Mouse (Mus musculus): ENCODE results near the gene Abcg1. TPM values are rescaled to one million over a fixed set of nuclear protein-coding genes. Genes with fewer than 3 reads are reported as not detected.

The Abcg1 gene
- total and polyA plus RNA-seq, 3 experiments: 2.2 to 4.6 (median 2.2) TPM

DNA sequence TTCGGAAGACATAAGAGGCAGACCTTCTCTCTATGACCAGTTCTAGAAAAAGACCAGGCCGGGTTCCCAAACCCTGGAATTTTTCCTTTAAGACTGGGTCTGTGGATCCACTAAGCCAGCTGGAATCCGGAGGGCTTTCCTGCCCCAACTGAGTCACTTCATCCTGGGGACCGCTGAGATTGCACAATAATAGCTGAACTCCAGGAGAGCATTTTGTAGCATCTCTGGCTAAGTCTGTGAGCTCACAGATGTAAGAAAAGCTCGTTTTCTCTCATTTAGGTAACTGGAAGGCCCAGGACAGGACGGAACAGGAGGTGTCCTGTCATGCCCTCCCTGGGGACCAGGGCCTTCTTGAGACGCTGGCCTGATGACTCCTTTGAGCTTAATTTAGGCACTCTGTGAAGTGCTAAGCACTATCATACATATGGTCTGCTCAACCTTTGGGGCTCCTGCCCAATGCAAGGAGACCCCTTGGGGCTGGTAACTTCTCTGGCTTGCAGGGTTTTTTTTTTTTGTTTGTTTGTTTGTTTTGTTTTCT is 16.6 kb downstream of the Abcg1 start:
- Histone ChIP-seq H3K27ac (ENCODE audit: insufficient read depth, low read depth) (peak overlapping the region; percentile 90), H3K9ac (ENCODE audit: insufficient read depth, low read depth) (peak overlapping the region; percentile 63)
- dilution Hi-C loops (cut with MboI; ENCODE audit: extremely low pct_ligation_motif_present, extremely low pct_unique_long_range_greater_than_20kb, low sequenced_read_pairs): no loop called here

DNA sequence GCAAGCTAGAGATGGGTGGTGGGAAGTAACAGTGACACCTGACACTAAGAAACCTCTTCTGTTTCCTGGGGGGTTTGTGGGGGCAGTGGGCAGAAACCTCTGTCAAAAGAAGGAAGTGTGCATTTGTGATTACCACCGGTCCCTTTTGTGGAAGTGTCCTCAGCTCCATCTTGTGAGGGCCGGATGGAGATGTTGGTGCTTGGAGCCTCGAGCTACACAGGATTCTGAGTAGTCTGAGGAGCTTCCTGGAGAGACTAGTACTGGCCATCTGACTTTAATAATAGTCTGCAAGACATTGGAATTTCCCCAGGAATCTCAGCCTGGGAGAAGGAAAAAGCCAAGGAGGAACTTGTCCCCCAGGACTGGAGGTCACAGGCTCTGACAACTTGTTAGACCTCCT is 17.2 kb downstream of the Abcg1 start:
- peaks cover 47 to 90% of the 10 kb centered on the region in 2 experiments for H3K4me1 ChIP-seq (ENCODE audit: control insufficient read depth in 1 of 2, insufficient read depth in 2 of 2)
- H3K4me2 ChIP-seq (ENCODE audit: insufficient read depth, low read depth, poor library complexity, severe bottlenecking): peak overlapping the region; percentile 46
- in situ Hi-C loops (cut with MboI; ENCODE audit: low pct_ligation_motif_present, low pct_unique_long_range_greater_than_20kb, low sequenced_read_pairs): loop anchor here (10.0 kb wide), 1 partner anchor 50 kb away; no protein-coding TSS in a partner anchor

More for the DNA sequence above, 16.6 kb downstream of the Abcg1 start:
- no peak overlapping the region for H3K4me3 ChIP-seq (replicated peaks in 1 of 3; ENCODE audit: low read depth in 2 of 3, low read length in 2 of 3, poor library complexity in 1 of 3)
- in situ Hi-C loops (cut with MboI; ENCODE audit: low pct_ligation_motif_present, low pct_unique_long_range_greater_than_20kb, low sequenced_read_pairs): loop anchor here (10.0 kb wide), 1 partner anchor 49 kb away; no protein-coding TSS in a partner anchor
- no peaks in the 10 kb centered on the region for H3K9me3 ChIP-seq (replicated peaks; ENCODE audit: low read length)
- H3K36me3 ChIP-seq (replicated peaks in 1 of 2; ENCODE audit: control insufficient read depth in 1 of 2, insufficient read depth in 1 of 2, low read length in 1 of 2): no peaks in the 10 kb centered on the region
- peaks cover 51 to 93% of the 10 kb centered on the region in 2 experiments for H3K4me1 ChIP-seq (ENCODE audit: control insufficient read depth in 1 of 2, insufficient read depth in 2 of 2)
- no peaks in the 10 kb centered on the region for H3K79me2 ChIP-seq (replicated peaks; ENCODE audit: control insufficient read depth, extremely low read depth, insufficient read depth, poor library complexity, severe bottlenecking)
- H3K27me3 ChIP-seq (replicated peaks): peaks cover 2% of the 10 kb centered on the region
- H3K4me2 ChIP-seq (ENCODE audit: insufficient read depth, low read depth, poor library complexity, severe bottlenecking): peak overlapping the region; percentile 46
- peak; percentile 63; the same call in 1 of the 2 replicates for TF ChIP-seq IRF4 (IDR thresholded peaks at IDR 0.05; ENCODE audit: low read depth, low read length)
- TF ChIP-seq USF2 (conservative IDR thresholded peaks at IDR 0.05; ENCODE audit: low read depth, low read length): no peak
- peak; percentile 52 for TF ChIP-seq TCF12 (IDR thresholded peaks at IDR 0.05; ENCODE audit: low read depth, low read length)
- no peak for TF ChIP-seq USF1 (IDR thresholded peaks at IDR 0.05; ENCODE audit: low read depth, low read length)
- peak; percentile 92 for TF ChIP-seq MEF2A (IDR thresholded peaks at IDR 0.05; ENCODE audit: borderline replicate concordance, low read depth, low read length)
- TF ChIP-seq ETS1 (conservative IDR thresholded peaks at IDR 0.05; ENCODE audit: low read depth, low read length): peak; percentile 64
- TF ChIP-seq KAT2A (IDR thresholded peaks at IDR 0.05; ENCODE audit: insufficient replicate concordance, low read length): peak; percentile 61; the same call in 1 of the 2 replicates
- no peak; the same call in 1 of the 2 replicates for TF ChIP-seq RAD21 (IDR thresholded peaks at IDR 0.05; ENCODE audit: low read depth, low read length)
- TF ChIP-seq EP300 (IDR thresholded peaks at IDR 0.05; ENCODE audit: low read length): peak; percentile 45; the same call in 1 of the 2 replicates
- no peak for TF ChIP-seq PAX5 (IDR thresholded peaks at IDR 0.05; ENCODE audit: low read length)
- TF ChIP-seq GABPA (IDR thresholded peaks at IDR 0.05; ENCODE audit: insufficient replicate concordance, low read depth, low read length): no peak
- 0 out of 2 replicates have a peak, but pooled peaks have one; percentile 24 for TF ChIP-seq BHLHE40 (IDR thresholded peaks at IDR 0.05; ENCODE audit: low read depth, low read length)
- DNase-seq (ENCODE audit: extremely low read depth): peak; percentile 51

More for the DNA sequence above, 17.2 kb downstream of the Abcg1 start:
- Histone ChIP-seq H3K27ac (ENCODE audit: insufficient read depth, low read depth) (peak overlapping the region; percentile 90), H3K9ac (ENCODE audit: insufficient read depth, low read depth) (peak overlapping the region; percentile 63), H3K36me3 (replicated peaks in 1 of 2; ENCODE audit: control insufficient read depth in 1 of 2, insufficient read depth in 1 of 2, low read length in 1 of 2) (no peaks in the 10 kb centered on the region), H3K4me3 (replicated peaks in 1 of 3; ENCODE audit: low read depth in 2 of 3, low read length in 2 of 3, poor library complexity in 1 of 3) (no peak overlapping the region), H3K27me3 (replicated peaks) (no peaks in the 10 kb centered on the region), H3K79me2 (replicated peaks; ENCODE audit: control insufficient read depth, extremely low read depth, insufficient read depth, poor library complexity, severe bottlenecking) (no peaks in the 10 kb centered on the region), H3K9me3 (replicated peaks; ENCODE audit: low read length) (no peaks in the 10 kb centered on the region)
- DNase-seq (ENCODE audit: extremely low read depth): peak; percentile 47
- dilution Hi-C loops (cut with MboI; ENCODE audit: extremely low pct_ligation_motif_present, extremely low pct_unique_long_range_greater_than_20kb, low sequenced_read_pairs): no loop called here
- TF ChIP-seq MAZ (IDR thresholded peaks at IDR 0.05; ENCODE audit: low read depth, low read length) (0 out of 2 replicates have a peak, but pooled peaks have one; percentile 36), ETS1 (conservative IDR thresholded peaks at IDR 0.05; ENCODE audit: low read depth, low read length) (no peak; the same call in 1 of the 2 replicates), ZMIZ1 (IDR thresholded peaks at IDR 0.05; ENCODE audit: low read depth, low read length) (no peak), IRF4 (IDR thresholded peaks at IDR 0.05; ENCODE audit: low read depth, low read length) (peak; percentile 17; the same call in 1 of the 2 replicates), EP300 (IDR thresholded peaks at IDR 0.05; ENCODE audit: low read length) (peak; percentile 42; the same call in 1 of the 2 replicates), SIN3A (IDR thresholded peaks at IDR 0.05; ENCODE audit: low read length) (peak; percentile 49), NRF1 (IDR thresholded peaks at IDR 0.05; ENCODE audit: low read depth, low read length) (no peak), ELF1 (IDR thresholded peaks at IDR 0.05; ENCODE audit: low read depth, low read length) (0 out of 2 replicates have a peak, but pooled peaks have one; percentile 28), TCF12 (IDR thresholded peaks at IDR 0.05; ENCODE audit: low read depth, low read length) (peak; percentile 48; the same call in 1 of the 2 replicates)

Measured in CH12.LX (cell line).